ENCODE assay signal across 27 mouse cellular contexts in genomic region chr1:84436281-84436680, GRCm38 (mm10).
A peak's percentile ranks its signal among the peaks of the same experiment; 100 is the strongest.
DNase-seq lines count a peak whose midpoint lies in the region; ATAC-seq lines count a peak whose summit lies in the region.
"Had no signal": no experiment of that assay in that cellular context is flagged by ENCODE, and none has a peak within 500 bp of the region (broad histone marks: within the 10 kb centered on the region; RNA-seq: fewer than 3 reads in every experiment).

No protein-coding gene starts in this region.

- H3K36me3 ChIP-seq in intestine, embryonic 14.5 days (ENCODE audit: control insufficient read depth, insufficient read depth, low read length): no peaks in the 10 kb centered on the region
- no peaks in the 10 kb centered on the region for H3K36me3 ChIP-seq in intestine, embryonic 16.5 days (ENCODE audit: control insufficient read depth, insufficient read depth, low read length)
- H3K36me3 ChIP-seq in macrophage (ENCODE audit: inconsistent target): no peaks in the 10 kb centered on the region
- H3K36me3 ChIP-seq: forebrain, embryonic 15.5 days; heart, embryonic 10.5 days; heart, embryonic 15.5 days; kidney, embryonic 15.5 days; limb, embryonic 13.5 days; midbrain, embryonic 10.5 days had no signal

- H3K27ac ChIP-seq in intestine, embryonic 14.5 days (ENCODE audit: low read depth): no peak overlapping the region
- H3K27ac ChIP-seq in intestine, embryonic 16.5 days (ENCODE audit: low read length): no peak overlapping the region
- H3K27ac ChIP-seq in macrophage: peak overlapping the region; percentile 78; the same call in 1 of the 2 replicates
- H3K27ac ChIP-seq: forebrain, embryonic 15.5 days; heart, embryonic 10.5 days; heart, embryonic 15.5 days; hindbrain, postnatal 0 days; kidney, embryonic 15.5 days; limb, embryonic 13.5 days; midbrain, embryonic 10.5 days had no signal

- no peak overlapping the region for H3K9ac ChIP-seq in intestine, embryonic 14.5 days (ENCODE audit: low read length)
- H3K9ac ChIP-seq in intestine, embryonic 16.5 days (ENCODE audit: low read depth, low read length): no peak overlapping the region
- H3K9ac ChIP-seq: forebrain, embryonic 15.5 days; heart, embryonic 15.5 days; kidney, embryonic 15.5 days; limb, embryonic 13.5 days had no signal

- no peak for ATAC-seq in intestine, embryonic 14.5 days (replicated peaks; ENCODE audit: low FRiP score, low TSS enrichment, low read depth)
- no peak for ATAC-seq in intestine, embryonic 16.5 days
- no peak for ATAC-seq in erythroid progenitor cell, adult 5-6 weeks (replicated peaks; ENCODE audit: low FRiP score, poor library complexity, severe bottlenecking)
- ATAC-seq: CD4-positive, CD25-positive, alpha-beta regulatory T cell, adult 4 months; forebrain, embryonic 15.5 days; hindbrain, postnatal 0 days; intestine, postnatal 0 days; lung, postnatal 0 days; midbrain, embryonic 16.5 days had no signal

- H3K4me1 ChIP-seq in intestine, embryonic 14.5 days (replicated peaks; ENCODE audit: control insufficient read depth, insufficient read depth, low read length): no peaks in the 10 kb centered on the region
- H3K4me1 ChIP-seq in intestine, embryonic 16.5 days (ENCODE audit: control insufficient read depth, insufficient read depth, low read length): no peaks in the 10 kb centered on the region
- H3K4me1 ChIP-seq: forebrain, embryonic 15.5 days; heart, embryonic 10.5 days; heart, embryonic 15.5 days; kidney, embryonic 15.5 days; limb, embryonic 13.5 days; midbrain, embryonic 10.5 days had no signal

- peak; percentile 29 for DNase-seq in intestine, embryonic 14.5 days (ENCODE audit: low spot score)
- peak; percentile 13 for DNase-seq in lung, postnatal 36 days
- DNase-seq in lung, adult 18-20 months: no peak
- peak; percentile 61 for DNase-seq in adrenal gland, adult 8-10 months
- no peak for DNase-seq in layer of hippocampus, postnatal 36 days
- DNase-seq: cerebellum, adult 9-10 months; cerebellum, postnatal 36 days; gastrocnemius, postnatal 25 days; heart, adult 11 months; retina, postnatal 1 day; right cerebral cortex, postnatal 14 days; thymus, postnatal 14 days had no signal

- 74% methylated on average over 1 of the region's 1 CpGs for WGBS in intestine, embryonic 14.5 days
- 67% methylated on average over 1 of the region's 1 CpGs for WGBS in intestine, embryonic 16.5 days
- 93% methylated on average over 1 of the region's 1 CpGs for WGBS in macrophage (ENCODE audit: missing documents)

- no peaks in the 10 kb centered on the region for H3K9me3 ChIP-seq in intestine, embryonic 14.5 days (ENCODE audit: control insufficient read depth, low read length)
- no peaks in the 10 kb centered on the region for H3K9me3 ChIP-seq in intestine, embryonic 16.5 days (ENCODE audit: control insufficient read depth, low read length)
- H3K9me3 ChIP-seq: forebrain, embryonic 15.5 days; heart, embryonic 10.5 days; heart, embryonic 15.5 days; kidney, embryonic 15.5 days; limb, embryonic 13.5 days; midbrain, embryonic 10.5 days had no signal

- no peaks in the 10 kb centered on the region for H3K79me2 ChIP-seq in macrophage (ENCODE audit: inconsistent target)

- H3K27me3 ChIP-seq in intestine, embryonic 14.5 days (replicated peaks; ENCODE audit: control insufficient read depth, insufficient read depth, low read length): no peaks in the 10 kb centered on the region
- H3K27me3 ChIP-seq in intestine, embryonic 16.5 days (replicated peaks; ENCODE audit: control insufficient read depth, insufficient read depth, low read length): no peaks in the 10 kb centered on the region
- H3K27me3 ChIP-seq: forebrain, embryonic 15.5 days; heart, embryonic 15.5 days; kidney, embryonic 15.5 days; limb, embryonic 13.5 days had no signal

- no peak overlapping the region for H3K4me3 ChIP-seq in intestine, embryonic 14.5 days (ENCODE audit: low read depth, low read length)
- no peak overlapping the region for H3K4me3 ChIP-seq in intestine, embryonic 16.5 days (ENCODE audit: low read length)
- no peak overlapping the region for H3K4me3 ChIP-seq in macrophage (ENCODE audit: inconsistent target)
- H3K4me3 ChIP-seq: forebrain, embryonic 15.5 days; heart, embryonic 10.5 days; heart, embryonic 15.5 days; kidney, embryonic 15.5 days; limb, embryonic 13.5 days; midbrain, embryonic 10.5 days had no signal

- H3K4me2 ChIP-seq in intestine, embryonic 14.5 days (ENCODE audit: low read length): no peak overlapping the region
- no peak overlapping the region for H3K4me2 ChIP-seq in intestine, embryonic 16.5 days (ENCODE audit: low read depth, low read length)
- H3K4me2 ChIP-seq: forebrain, embryonic 15.5 days; heart, embryonic 15.5 days; kidney, embryonic 15.5 days; limb, embryonic 13.5 days; liver, embryonic 11.5 days had no signal

Comparison
In these comparisons a context has a peak if more than half of its experiments do, and no peak if none do; other contexts are left out.
1. DNase-seq: peak in intestine, embryonic 14.5 days (single experiment), lung, postnatal 36 days (single experiment) and adrenal gland, adult 8-10 months (single experiment); none in lung, adult 18-20 months (0 of 2) and layer of hippocampus, postnatal 36 days (0 of 2).